In the genomic region with DNA sequence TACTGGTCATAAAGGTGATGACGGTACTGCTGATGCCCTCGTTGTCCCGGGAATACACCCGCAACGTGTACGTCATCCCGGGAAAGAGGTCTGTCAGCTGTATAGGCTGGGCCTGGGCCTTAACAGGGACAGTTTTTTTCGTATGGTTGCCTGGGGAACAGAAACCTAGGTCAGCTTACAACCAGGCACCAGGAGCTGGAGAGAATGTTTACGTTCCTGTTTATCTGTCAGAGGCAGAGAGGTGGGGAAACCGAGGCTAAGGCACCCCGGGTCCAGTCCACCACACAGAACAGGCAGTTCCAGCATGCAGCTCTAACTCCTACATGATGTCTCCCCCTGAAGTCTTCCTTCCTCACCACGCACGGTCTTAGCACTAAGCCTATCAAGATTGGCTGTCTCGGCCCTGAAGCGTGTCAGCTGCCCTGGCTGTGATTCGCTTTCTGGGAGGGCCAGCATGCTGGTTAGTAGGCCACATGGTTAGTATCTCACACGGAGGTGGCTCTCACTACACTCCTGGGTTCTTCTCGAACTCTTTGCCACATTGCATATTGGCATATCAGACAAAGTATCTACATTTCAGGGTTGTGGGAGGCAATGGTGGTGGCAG, we compare ENCODE assay signal across 15 mouse cellular contexts. TPM values are rescaled to one million over a fixed set of nuclear protein-coding genes. Genes with fewer than 3 reads are reported as not detected.
DNase-seq lines count a peak whose midpoint lies in the region; ATAC-seq lines count a peak whose summit lies in the region.
"Had no signal": no experiment of that assay in that cellular context is flagged by ENCODE, and none has a peak within 500 bp of the region (broad histone marks: within the 10 kb centered on the region; RNA-seq: fewer than 3 reads in every experiment).

No protein-coding gene starts in this region.

- no peak overlapping the region for H3K9ac ChIP-seq in embryonic facial prominence, embryonic 12.5 days
- peak overlapping the region; percentile 35 for H3K9ac ChIP-seq in forebrain, embryonic 14.5 days (ENCODE audit: low read length)
- no peak overlapping the region for H3K9ac ChIP-seq in hindbrain, embryonic 16.5 days (ENCODE audit: low read depth, low read length)
- H3K9ac ChIP-seq in neural tube, embryonic 13.5 days = no peak overlapping the region; the same call in 1 of the 2 replicates
- H3K9ac ChIP-seq in kidney, embryonic 16.5 days (replicated peaks; ENCODE audit: low read length) = no peak overlapping the region
- H3K9ac ChIP-seq: heart, embryonic 13.5 days; kidney, embryonic 15.5 days; limb, embryonic 15.5 days had no signal

- H3K4me3 ChIP-seq in embryonic facial prominence, embryonic 12.5 days = no peak overlapping the region
- H3K4me3 ChIP-seq in forebrain, embryonic 14.5 days (ENCODE audit: low read depth, low read length) = no peak overlapping the region
- no peak overlapping the region for H3K4me3 ChIP-seq in hindbrain, embryonic 16.5 days (ENCODE audit: low read length)
- no peak overlapping the region for H3K4me3 ChIP-seq in neural tube, embryonic 13.5 days
- no peak overlapping the region for H3K4me3 ChIP-seq in kidney, embryonic 16.5 days (ENCODE audit: low read length)
- H3K4me3 ChIP-seq: heart, embryonic 13.5 days; kidney, embryonic 15.5 days; limb, embryonic 15.5 days; megakaryocyte, embryonic 14.5 days had no signal

- 85% methylated on average over 18 of the region's 18 CpGs for WGBS in embryonic facial prominence, embryonic 12.5 days
- WGBS in forebrain, embryonic 14.5 days = 69% methylated on average over 18 of the region's 18 CpGs
- WGBS in hindbrain, embryonic 16.5 days = 72% methylated on average over 18 of the region's 18 CpGs
- WGBS in neural tube, embryonic 13.5 days = 81% methylated on average over 18 of the region's 18 CpGs
- 75% methylated on average over 18 of the region's 18 CpGs for WGBS in kidney, embryonic 16.5 days

- no peaks in the 10 kb centered on the region for H3K27me3 ChIP-seq in embryonic facial prominence, embryonic 12.5 days
- H3K27me3 ChIP-seq in forebrain, embryonic 14.5 days (replicated peaks; ENCODE audit: control insufficient read depth, insufficient read depth, low read length) = no peaks in the 10 kb centered on the region
- no peaks in the 10 kb centered on the region for H3K27me3 ChIP-seq in hindbrain, embryonic 16.5 days (replicated peaks; ENCODE audit: control insufficient read depth, insufficient read depth, low read length)
- H3K27me3 ChIP-seq in neural tube, embryonic 13.5 days = no peaks in the 10 kb centered on the region
- H3K27me3 ChIP-seq in kidney, embryonic 16.5 days (ENCODE audit: insufficient read depth, low read length) = no peaks in the 10 kb centered on the region
- H3K27me3 ChIP-seq: kidney, embryonic 15.5 days; limb, embryonic 15.5 days had no signal

- DNase-seq in forebrain, embryonic 14.5 days (ENCODE audit: low spot score) = no peak
- DNase-seq in thymus, postnatal 10 days (ENCODE audit: low spot score in 2 of 2) = no peak
- DNase-seq: cerebellum, adult 11 months; lung, adult 18-20 months; right cerebral cortex, postnatal 25 days had no signal

- H3K4me1 ChIP-seq in embryonic facial prominence, embryonic 12.5 days = peaks cover 28% of the 10 kb centered on the region
- peaks cover 37% of the 10 kb centered on the region for H3K4me1 ChIP-seq in forebrain, embryonic 14.5 days (ENCODE audit: control insufficient read depth, insufficient read depth, low read length)
- peaks cover 14% of the 10 kb centered on the region for H3K4me1 ChIP-seq in hindbrain, embryonic 16.5 days (ENCODE audit: control insufficient read depth, insufficient read depth, low read depth, low read length)
- peaks cover 78% of the 10 kb centered on the region for H3K4me1 ChIP-seq in neural tube, embryonic 13.5 days (replicated peaks)
- peaks cover 13% of the 10 kb centered on the region; the same call in 1 of the 2 replicates for H3K4me1 ChIP-seq in kidney, embryonic 16.5 days (ENCODE audit: insufficient read depth, low read length)
- H3K4me1 ChIP-seq: limb, embryonic 15.5 days had no signal

- H3K9me3 ChIP-seq in embryonic facial prominence, embryonic 12.5 days = no peaks in the 10 kb centered on the region
- H3K9me3 ChIP-seq in forebrain, embryonic 14.5 days (replicated peaks; ENCODE audit: control insufficient read depth, low read length) = no peaks in the 10 kb centered on the region
- H3K9me3 ChIP-seq in hindbrain, embryonic 16.5 days (ENCODE audit: control insufficient read depth, low read length) = no peaks in the 10 kb centered on the region
- H3K9me3 ChIP-seq in neural tube, embryonic 13.5 days = no peaks in the 10 kb centered on the region
- H3K9me3 ChIP-seq in kidney, embryonic 16.5 days (ENCODE audit: low read length) = no peaks in the 10 kb centered on the region
- H3K9me3 ChIP-seq: heart, embryonic 13.5 days; kidney, embryonic 15.5 days; limb, embryonic 15.5 days; megakaryocyte, embryonic 14.5 days had no signal

- H3K36me3 ChIP-seq in embryonic facial prominence, embryonic 12.5 days = no peaks in the 10 kb centered on the region
- H3K36me3 ChIP-seq in forebrain, embryonic 14.5 days (ENCODE audit: control insufficient read depth, insufficient read depth, low read length) = no peaks in the 10 kb centered on the region; the same call in none of the 2 replicates
- peaks cover 3% of the 10 kb centered on the region; the same call in 1 of the 2 replicates for H3K36me3 ChIP-seq in hindbrain, embryonic 16.5 days (ENCODE audit: control insufficient read depth, insufficient read depth, low read length)
- peaks cover 45% of the 10 kb centered on the region for H3K36me3 ChIP-seq in neural tube, embryonic 13.5 days
- no peaks in the 10 kb centered on the region for H3K36me3 ChIP-seq in kidney, embryonic 16.5 days (ENCODE audit: insufficient read depth, low read length)
- H3K36me3 ChIP-seq: heart, embryonic 13.5 days; kidney, embryonic 15.5 days; limb, embryonic 15.5 days had no signal

- H3K4me2 ChIP-seq in embryonic facial prominence, embryonic 12.5 days (replicated peaks) = no peak overlapping the region
- no peak overlapping the region for H3K4me2 ChIP-seq in forebrain, embryonic 14.5 days (ENCODE audit: low read length)
- no peak overlapping the region for H3K4me2 ChIP-seq in hindbrain, embryonic 16.5 days (ENCODE audit: low read length)
- H3K4me2 ChIP-seq in neural tube, embryonic 13.5 days = no peak overlapping the region
- H3K4me2 ChIP-seq in kidney, embryonic 16.5 days (replicated peaks; ENCODE audit: low read depth, low read length) = no peak overlapping the region
- H3K4me2 ChIP-seq: heart, embryonic 13.5 days; kidney, embryonic 15.5 days; limb, embryonic 15.5 days had no signal

- H3K27ac ChIP-seq in embryonic facial prominence, embryonic 12.5 days = 0 out of 2 replicates have a peak overlapping the region, but pooled peaks have one; percentile 25
- H3K27ac ChIP-seq in forebrain, embryonic 14.5 days (ENCODE audit: low read depth, low read length) = peak overlapping the region; percentile 88
- peak overlapping the region; percentile 67 for H3K27ac ChIP-seq in hindbrain, embryonic 16.5 days (ENCODE audit: low read depth, low read length)
- H3K27ac ChIP-seq in neural tube, embryonic 13.5 days (replicated peaks) = peak overlapping the region; percentile 90
- H3K27ac ChIP-seq in kidney, embryonic 16.5 days (ENCODE audit: low read length) = no peak overlapping the region
- H3K27ac ChIP-seq: heart, embryonic 13.5 days; kidney, embryonic 15.5 days; limb, embryonic 15.5 days had no signal

- ATAC-seq in embryonic facial prominence, embryonic 12.5 days (ENCODE audit: insufficient number of reproducible peaks, insufficient read depth, low FRiP score, low TSS enrichment) = no peak
- ATAC-seq in forebrain, embryonic 14.5 days = peak; percentile 15; the same call in 1 of the 2 replicates
- peak; percentile 43 for ATAC-seq in hindbrain, embryonic 16.5 days
- ATAC-seq in neural tube, embryonic 13.5 days (ENCODE audit: low read depth) = peak; percentile 14; the same call in 1 of the 2 replicates
- no peak for ATAC-seq in kidney, embryonic 16.5 days (ENCODE audit: low FRiP score, low TSS enrichment)
- ATAC-seq in activated CD4-positive, CD25-positive, alpha-beta regulatory T cell, adult 4 months = no peak
- ATAC-seq: CD4-positive, CD25-positive, alpha-beta regulatory T cell, adult 4 months had no signal

RNA-seq across cellular contexts. Expression of gene Cntn2, which starts 40.0 kb away (rescaled TPM):
- polyA plus RNA-seq in embryonic facial prominence, embryonic 12.5 days (2016; fragmentation: Nextera tagmentation; extraction: Ambion mirVana) = 18.7 and 23.0 TPM in 2 replicates
- polyA plus RNA-seq in forebrain, embryonic 14.5 days (2014; fragmentation: Nextera tagmentation; extraction: Ambion mirVana) = 68.0 and 102 TPM in 2 replicates
- polyA plus RNA-seq in hindbrain, embryonic 16.5 days (2015; fragmentation: Nextera tagmentation; extraction: Ambion mirVana) = 24.3 and 31.0 TPM in 2 replicates
- 84.9 and 102 TPM in 2 replicates for polyA plus RNA-seq in neural tube, embryonic 13.5 days (2015; fragmentation: Nextera tagmentation; extraction: Ambion mirVana)
- polyA plus RNA-seq in kidney, embryonic 16.5 days (2015; fragmentation: Nextera tagmentation; extraction: Ambion mirVana) = 0.25 and 0.58 TPM in 2 replicates
- not detected for polyA plus RNA-seq in activated CD4-positive, CD25-positive, alpha-beta regulatory T cell, adult 4 months (2017; shearing (Covaris generic))
- polyA plus RNA-seq: CD4-positive, CD25-positive, alpha-beta regulatory T cell, adult 4 months had no signal

Comparison
In these comparisons a context has a peak if more than half of its experiments do, and no peak if none do; other contexts are left out.
1. ATAC-seq: peak in forebrain, embryonic 14.5 days (single experiment), hindbrain, embryonic 16.5 days (single experiment) and neural tube, embryonic 13.5 days (single experiment); none in embryonic facial prominence, embryonic 12.5 days (single experiment), kidney, embryonic 16.5 days (single experiment) and activated CD4-positive, CD25-positive, alpha-beta regulatory T cell, adult 4 months (single experiment).
2. RNA of gene Cntn2, which starts 40.0 kb away (polyA plus RNA-seq): 84.9 to 102 TPM in neural tube, embryonic 13.5 days, 68.0 to 102 TPM in forebrain, embryonic 14.5 days, 24.3 to 31.0 TPM in hindbrain, embryonic 16.5 days and 18.7 to 23.0 TPM in embryonic facial prominence, embryonic 12.5 days; 0.25 to 0.58 TPM in kidney, embryonic 16.5 days and not detected in activated CD4-positive, CD25-positive, alpha-beta regulatory T cell, adult 4 months; every median in the first group is over 10 times any median in the second.